Comparison of ENCODE assay signal across 10 mouse cellular contexts in genomic region chr15:97534878-97535277, GRCm38 (mm10).
DNase-seq lines count a peak whose midpoint lies in the region; ATAC-seq lines count a peak whose summit lies in the region.
"Had no signal": no experiment of that assay in that cellular context is flagged by ENCODE, and none has a peak within 500 bp of the region (broad histone marks: within the 10 kb centered on the region; RNA-seq: fewer than 3 reads in every experiment).

No protein-coding gene starts in this region.

- peaks cover 7% of the 10 kb centered on the region for H3K4me1 ChIP-seq in hindbrain, embryonic 13.5 days (replicated peaks)
- no peaks in the 10 kb centered on the region for H3K4me1 ChIP-seq in hindbrain, embryonic 10.5 days (replicated peaks)
- peaks cover 11% of the 10 kb centered on the region for H3K4me1 ChIP-seq in midbrain, embryonic 16.5 days (ENCODE audit: control insufficient read depth, insufficient read depth, low read length)
- H3K4me1 ChIP-seq in kidney, embryonic 15.5 days = peaks cover 5% of the 10 kb centered on the region; the same call in 1 of the 2 replicates
- H3K4me1 ChIP-seq in neural tube, embryonic 15.5 days = peaks cover 10% of the 10 kb centered on the region
- H3K4me1 ChIP-seq: liver, embryonic 13.5 days had no signal

- WGBS in hindbrain, embryonic 13.5 days = 52% methylated on average over 5 of the region's 5 CpGs
- WGBS in hindbrain, embryonic 10.5 days = 81% methylated on average over 5 of the region's 5 CpGs
- 30% methylated on average over 5 of the region's 5 CpGs for WGBS in midbrain, embryonic 16.5 days
- 68% methylated on average over 5 of the region's 5 CpGs for WGBS in kidney, embryonic 15.5 days
- 49% methylated on average over 5 of the region's 5 CpGs for WGBS in neural tube, embryonic 15.5 days

- ATAC-seq in hindbrain, embryonic 13.5 days (ENCODE audit: low FRiP score) = no peak
- peak; percentile 51 for ATAC-seq in midbrain, embryonic 16.5 days
- ATAC-seq in kidney, embryonic 15.5 days (replicated peaks; ENCODE audit: low FRiP score) = no peak
- no peak for ATAC-seq in neural tube, embryonic 15.5 days (ENCODE audit: low FRiP score)

- no peaks in the 10 kb centered on the region for H3K27me3 ChIP-seq in hindbrain, embryonic 13.5 days
- no peaks in the 10 kb centered on the region for H3K27me3 ChIP-seq in hindbrain, embryonic 10.5 days (ENCODE audit: insufficient read depth, poor library complexity, severe bottlenecking)
- no peaks in the 10 kb centered on the region for H3K27me3 ChIP-seq in midbrain, embryonic 16.5 days (ENCODE audit: control insufficient read depth, insufficient read depth, low read depth, low read length)
- H3K27me3 ChIP-seq in kidney, embryonic 15.5 days = no peaks in the 10 kb centered on the region
- H3K27me3 ChIP-seq in neural tube, embryonic 15.5 days (replicated peaks) = no peaks in the 10 kb centered on the region
- H3K27me3 ChIP-seq: liver, embryonic 13.5 days had no signal

- H3K4me3 ChIP-seq in hindbrain, embryonic 13.5 days = no peak overlapping the region
- no peak overlapping the region for H3K4me3 ChIP-seq in hindbrain, embryonic 10.5 days
- H3K4me3 ChIP-seq in midbrain, embryonic 16.5 days (ENCODE audit: low read depth, low read length) = no peak overlapping the region
- H3K4me3 ChIP-seq in kidney, embryonic 15.5 days (replicated peaks) = no peak overlapping the region
- H3K4me3 ChIP-seq in neural tube, embryonic 15.5 days (replicated peaks) = no peak overlapping the region
- H3K4me3 ChIP-seq: liver, embryonic 13.5 days had no signal

- no peaks in the 10 kb centered on the region for H3K9me3 ChIP-seq in hindbrain, embryonic 13.5 days
- H3K9me3 ChIP-seq in hindbrain, embryonic 10.5 days = 0 out of 2 replicates have a peak, but pooled peaks cover 7% of the 10 kb centered on the region
- H3K9me3 ChIP-seq in midbrain, embryonic 16.5 days (replicated peaks; ENCODE audit: control insufficient read depth, low read length, poor library complexity, severe bottlenecking) = no peaks in the 10 kb centered on the region
- no peaks in the 10 kb centered on the region for H3K9me3 ChIP-seq in kidney, embryonic 15.5 days (replicated peaks)
- H3K9me3 ChIP-seq in neural tube, embryonic 15.5 days (replicated peaks) = no peaks in the 10 kb centered on the region
- H3K9me3 ChIP-seq: liver, embryonic 13.5 days had no signal

- no peak overlapping the region for H3K9ac ChIP-seq in hindbrain, embryonic 13.5 days
- no peak overlapping the region for H3K9ac ChIP-seq in midbrain, embryonic 16.5 days (ENCODE audit: low read depth, low read length)
- no peak overlapping the region for H3K9ac ChIP-seq in kidney, embryonic 15.5 days
- no peak overlapping the region for H3K9ac ChIP-seq in neural tube, embryonic 15.5 days (replicated peaks)
- H3K9ac ChIP-seq: liver, embryonic 13.5 days had no signal

- no peaks in the 10 kb centered on the region for H3K36me3 ChIP-seq in hindbrain, embryonic 13.5 days
- H3K36me3 ChIP-seq in hindbrain, embryonic 10.5 days = no peaks in the 10 kb centered on the region
- H3K36me3 ChIP-seq in midbrain, embryonic 16.5 days (ENCODE audit: control insufficient read depth, insufficient read depth, low read length) = no peaks in the 10 kb centered on the region
- H3K36me3 ChIP-seq in kidney, embryonic 15.5 days = no peaks in the 10 kb centered on the region
- H3K36me3 ChIP-seq in neural tube, embryonic 15.5 days = no peaks in the 10 kb centered on the region
- H3K36me3 ChIP-seq: liver, embryonic 13.5 days had no signal

- H3K27ac ChIP-seq in hindbrain, embryonic 13.5 days = peak overlapping the region; percentile 52
- no peak overlapping the region for H3K27ac ChIP-seq in hindbrain, embryonic 10.5 days
- peak overlapping the region; percentile 79 for H3K27ac ChIP-seq in midbrain, embryonic 16.5 days (ENCODE audit: low read length)
- no peak overlapping the region for H3K27ac ChIP-seq in kidney, embryonic 15.5 days
- H3K27ac ChIP-seq in neural tube, embryonic 15.5 days (replicated peaks) = no peak overlapping the region
- H3K27ac ChIP-seq: liver, embryonic 13.5 days had no signal

- DNase-seq in hindbrain, embryonic 10.5 days (ENCODE audit: low spot score) = no peak
- peak; percentile 18 to 21 for DNase-seq in right cerebral cortex, adult 2 months (ENCODE audit: low spot score in 2 of 2)
- DNase-seq in right cerebral cortex, postnatal 4 days = no peak
- no peak for DNase-seq in urinary bladder, postnatal 4 days (ENCODE audit: low spot score in 2 of 2)
- DNase-seq: kidney, adult 18-20 months; liver, embryonic 13.5 days had no signal

- no peak overlapping the region for H3K4me2 ChIP-seq in hindbrain, embryonic 13.5 days
- H3K4me2 ChIP-seq in midbrain, embryonic 16.5 days (ENCODE audit: low read length) = no peak overlapping the region
- no peak overlapping the region for H3K4me2 ChIP-seq in kidney, embryonic 15.5 days
- no peak overlapping the region for H3K4me2 ChIP-seq in neural tube, embryonic 15.5 days
- H3K4me2 ChIP-seq: liver, embryonic 13.5 days had no signal

Comparison
In these comparisons a context has a peak if more than half of its experiments do, and no peak if none do; other contexts are left out.
1. H3K27ac ChIP-seq: peak in hindbrain, embryonic 13.5 days (single experiment) and midbrain, embryonic 16.5 days (single experiment); none in hindbrain, embryonic 10.5 days (single experiment), kidney, embryonic 15.5 days (single experiment) and neural tube, embryonic 15.5 days (single experiment).
2. DNase-seq: peak in right cerebral cortex, adult 2 months (2 of 2); none in hindbrain, embryonic 10.5 days (single experiment), right cerebral cortex, postnatal 4 days (single experiment) and urinary bladder, postnatal 4 days (0 of 2).